Mouse (Mus musculus) liver, postnatal 0 days (tissue): ENCODE results near the gene Donson. TPM values are rescaled to one million over a fixed set of nuclear protein-coding genes. Genes with fewer than 3 reads are reported as not detected.

Experiments used
- ATAC-seq: fragments of 200-750 bp; cut with Nextera tagmentation; 2 replicates; pipeline ENCODE4 v1.8.0; 2017; ENCODE audit warnings: mild to moderate bottlenecking, moderate library complexity
- DNase-seq: peaks from one replicate; pipeline ENCODE4 v3.0.0-alpha.2; 2016
- H3K27ac ChIP-seq: fragments of 300-500 bp; sonication (generic); 2 replicates; pipeline ENCODE4 v1.5.1; 2014; ENCODE audit warnings: antibody characterized with exemption, moderate library complexity, mild to moderate bottlenecking, low read depth
- H3K27me3 ChIP-seq: fragments of 300-500 bp; sonication (generic); 2 replicates; pipeline ENCODE4 v1.6.1; 2014; ENCODE audit warnings: low read length, control low read depth, mixed read lengths; ENCODE audit not compliant: insufficient read depth
- H3K36me3 ChIP-seq: fragments of 300-500 bp; sonication (generic); replicated peaks from 2 replicates; pipeline ENCODE4 v1.6.1; 2014; ENCODE audit warnings: mild to moderate bottlenecking, control low read depth, low read length, moderate library complexity, mixed read lengths; ENCODE audit not compliant: insufficient read depth
- H3K4me1 ChIP-seq: fragments of 300-500 bp; sonication (generic); 2 replicates; pipeline ENCODE4 v1.6.1; 2014; ENCODE audit warnings: antibody characterized with exemption, mild to moderate bottlenecking, control low read depth; ENCODE audit not compliant: insufficient read depth
- H3K4me2 ChIP-seq: fragments of 300-500 bp; sonication (generic); 2 replicates; pipeline ENCODE4 v1.6.1; 2014; ENCODE audit warnings: low read depth, mild to moderate bottlenecking, low read length, moderate library complexity, mixed read lengths
- H3K4me3 ChIP-seq: fragments of 300-500 bp; sonication (generic); 2 replicates; pipeline ENCODE4 v1.5.1; 2014; ENCODE audit warnings: low read depth, low read length
- H3K9ac ChIP-seq: fragments of 300-500 bp; sonication (generic); replicated peaks from 2 replicates; pipeline ENCODE4 v1.6.1; 2014; ENCODE audit warnings: mild to moderate bottlenecking, moderate library complexity
- H3K9me3 ChIP-seq: fragments of 300-500 bp; sonication (generic); 2 replicates; pipeline ENCODE4 v1.6.1; 2016; ENCODE audit warnings: mild to moderate bottlenecking, control low read depth, low read length, mixed read lengths
- CTCF ChIP-seq: sonication (generic); IDR thresholded peaks from 2 replicates; pipeline ENCODE4 v1.5.1; 2016; ENCODE audit warnings: antibody characterized with exemption, low read depth
- EP300 ChIP-seq: IDR thresholded peaks from 2 replicates; pipeline ENCODE4 v1.6.1; 2016; ENCODE audit warnings: antibody characterized with exemption, low read depth, mild to moderate bottlenecking
- WGBS: fragments of 180-500 bp; shearing (Covaris S2); extraction: QIAGEN DNeasy Blood & Tissue Kit; methylation state at CpG from one replicate; pipeline ENCODE4 v1.1.7; 2014; ENCODE audit not compliant: insufficient replicate concordance; 5-methylcytosine and 5-hydroxymethylcytosine counted together
- polyA plus RNA-seq: library from polyadenylated mRNA; unstranded; fragments of >200 nt; fragmentation: Nextera tagmentation; extraction: Ambion mirVana; gene quantifications from 2 replicates; pipeline ENCODE4 v1.2.1, GENCODE M21; 2015

Gene Donson
- polyA plus RNA-seq, 1 experiment from 2014 or later, result 14.2 TPM

DNA sequence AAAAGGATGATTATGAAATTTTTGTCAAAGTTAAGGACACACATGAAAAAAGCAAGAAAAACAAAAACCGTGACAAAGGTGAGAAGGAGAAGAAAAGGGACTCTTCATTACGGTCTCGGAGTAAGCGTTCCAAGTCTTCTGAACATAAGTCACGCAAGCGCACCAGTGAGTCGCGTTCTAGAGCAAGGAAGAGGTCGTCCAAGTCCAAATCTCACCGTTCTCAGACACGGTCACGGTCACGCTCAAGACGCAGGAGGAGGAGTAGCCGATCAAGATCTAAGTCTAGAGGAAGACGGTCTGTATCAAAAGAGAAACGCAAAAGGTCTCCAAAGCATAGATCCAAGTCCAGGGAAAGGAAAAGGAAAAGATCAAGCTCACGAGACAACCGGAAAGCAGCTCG lies 28.8 kb downstream of the Donson start:
- DNase-seq, result no peak
- no peak overlapping the region for H3K9ac ChIP-seq
- H3K4me2 ChIP-seq, result no peak overlapping the region
- ATAC-seq, result no peak
- peaks cover 94% of the 10 kb centered on the region for H3K36me3 ChIP-seq
- no peak for TF ChIP-seq CTCF
- no peak for TF ChIP-seq EP300
- no peak overlapping the region for H3K27ac ChIP-seq
- whole genome bisulfite sequencing, result 95% methylated on average over 20 of the region's 20 CpGs
- no peaks in the 10 kb centered on the region for H3K4me1 ChIP-seq
- no peaks in the 10 kb centered on the region for H3K27me3 ChIP-seq
- H3K4me3 ChIP-seq, result no peak overlapping the region
- peaks cover 4% of the 10 kb centered on the region; the same call in 1 of the 2 replicates for H3K9me3 ChIP-seq

DNA sequence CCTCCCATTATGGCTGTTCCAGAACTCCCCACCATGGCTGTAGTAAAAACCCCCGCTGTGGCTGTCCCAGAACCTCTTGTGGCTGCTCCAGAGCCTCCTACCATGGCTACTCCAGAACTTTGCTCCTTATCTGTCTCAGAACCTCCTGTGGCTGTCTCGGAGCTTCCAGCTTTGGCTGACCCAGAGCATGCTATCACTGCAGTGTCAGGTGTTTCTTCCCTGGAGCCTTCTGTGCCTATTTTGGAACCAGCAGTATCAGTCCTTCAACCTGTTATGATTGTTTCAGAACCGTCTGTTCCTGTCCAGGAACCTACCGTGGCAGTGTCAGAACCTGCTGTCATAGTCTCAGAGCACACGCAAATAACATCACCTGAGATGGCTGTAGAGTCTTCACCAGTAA lies 30.1 kb downstream of the Donson start:
- no peak for DNase-seq
- peak; percentile 11; the same call in 1 of the 2 replicates for ATAC-seq
- Histone ChIP-seq H3K9me3 (peaks cover 4% of the 10 kb centered on the region; the same call in 1 of the 2 replicates), H3K36me3 (peaks cover 94% of the 10 kb centered on the region), H3K27ac (no peak overlapping the region), H3K27me3 (no peaks in the 10 kb centered on the region), H3K4me2 (no peak overlapping the region), H3K4me3 (no peak overlapping the region), H3K4me1 (no peaks in the 10 kb centered on the region), H3K9ac (no peak overlapping the region)
- TF ChIP-seq EP300 (no peak), CTCF (no peak)
- 92% methylated on average over 5 of the region's 5 CpGs for WGBS

DNA sequence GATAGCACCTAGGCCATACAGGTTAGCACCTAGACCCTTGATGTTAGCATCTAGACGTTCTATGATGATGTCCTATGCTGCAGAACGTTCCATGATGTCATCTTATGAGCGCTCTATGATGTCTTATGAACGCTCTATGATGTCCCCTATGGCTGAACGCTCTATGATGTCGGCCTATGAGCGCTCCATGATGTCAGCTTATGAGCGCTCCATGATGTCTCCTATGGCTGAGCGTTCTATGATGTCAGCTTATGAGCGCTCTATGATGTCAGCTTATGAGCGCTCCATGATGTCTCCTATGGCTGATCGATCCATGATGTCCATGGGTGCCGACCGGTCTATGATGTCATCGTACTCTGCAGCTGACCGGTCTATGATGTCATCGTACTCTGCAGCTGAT lies 31.3 kb downstream of the Donson start:
- no peak overlapping the region for H3K27ac ChIP-seq
- peaks cover 4% of the 10 kb centered on the region; the same call in 1 of the 2 replicates for H3K9me3 ChIP-seq
- WGBS, result 98% methylated on average over 17 of the region's 17 CpGs
- H3K4me2 ChIP-seq, result no peak overlapping the region
- peaks cover 91% of the 10 kb centered on the region for H3K36me3 ChIP-seq
- no peak overlapping the region for H3K4me3 ChIP-seq
- no peaks in the 10 kb centered on the region for H3K27me3 ChIP-seq
- H3K4me1 ChIP-seq, result no peaks in the 10 kb centered on the region
- H3K9ac ChIP-seq, result no peak overlapping the region
- DNase-seq (no peak), ATAC-seq (peak; percentile 32)
- TF ChIP-seq CTCF, result no peak

DNA sequence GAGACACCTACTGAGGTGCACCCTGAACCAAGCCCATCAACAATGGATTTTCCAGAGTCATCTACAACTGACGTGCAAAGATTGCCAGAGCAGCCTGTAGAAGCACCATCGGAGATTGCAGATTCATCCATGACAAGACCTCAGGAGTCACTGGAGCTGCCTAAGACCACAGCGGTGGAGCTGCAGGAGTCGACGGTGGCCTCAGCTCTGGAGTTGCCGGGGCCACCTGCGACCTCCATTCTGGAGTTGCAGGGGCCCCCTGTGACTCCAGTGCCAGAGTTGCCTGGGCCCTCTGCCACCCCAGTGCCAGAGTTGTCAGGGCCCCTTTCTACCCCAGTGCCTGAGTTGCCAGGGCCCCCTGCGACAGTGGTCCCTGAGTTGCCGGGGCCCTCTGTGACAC lies 33.3 kb downstream of the Donson start:
- ATAC-seq, result no peak
- H3K9ac ChIP-seq, result no peak overlapping the region
- no peak overlapping the region for H3K4me3 ChIP-seq
- peaks cover 4% of the 10 kb centered on the region; the same call in 1 of the 2 replicates for H3K9me3 ChIP-seq
- TF ChIP-seq EP300 (no peak), CTCF (no peak)
- WGBS, result 96% methylated on average over 9 of the region's 9 CpGs
- DNase-seq, result no peak
- no peak overlapping the region for H3K27ac ChIP-seq
- H3K27me3 ChIP-seq, result no peaks in the 10 kb centered on the region
- H3K4me1 ChIP-seq, result peaks cover 3% of the 10 kb centered on the region; the same call in 1 of the 2 replicates
- peaks cover 88% of the 10 kb centered on the region for H3K36me3 ChIP-seq
- no peak overlapping the region for H3K4me2 ChIP-seq

DNA sequence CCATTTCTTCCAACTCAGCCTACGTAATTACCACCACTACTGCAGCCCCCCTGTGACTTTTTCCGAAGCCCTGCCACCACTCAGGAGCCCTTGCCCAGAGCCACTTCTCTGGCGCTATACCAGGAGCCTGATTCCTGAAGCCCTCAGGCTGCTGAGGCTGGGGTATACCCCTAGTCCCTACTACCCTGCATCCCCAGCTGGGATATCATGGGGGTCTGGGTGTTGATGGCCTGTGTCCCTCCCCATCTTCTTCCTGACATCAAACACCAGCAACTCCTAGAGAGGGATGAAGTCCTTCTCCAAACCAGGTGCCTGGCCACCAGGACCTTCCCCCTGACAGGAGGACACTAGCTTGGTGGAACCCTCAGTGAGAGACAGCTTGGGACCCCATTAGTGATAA lies 36.4 kb downstream of the Donson start:
- Histone ChIP-seq H3K4me3 (no peak overlapping the region), H3K27me3 (no peaks in the 10 kb centered on the region), H3K36me3 (peaks cover 57% of the 10 kb centered on the region), H3K4me1 (peaks cover 12% of the 10 kb centered on the region), H3K4me2 (no peak overlapping the region), H3K9ac (no peak overlapping the region), H3K27ac (no peak overlapping the region), H3K9me3 (no peaks in the 10 kb centered on the region)
- 93% methylated on average over 3 of the region's 3 CpGs for WGBS
- ATAC-seq, result no peak
- TF ChIP-seq EP300 (no peak), CTCF (no peak)
- no peak for DNase-seq

DNA sequence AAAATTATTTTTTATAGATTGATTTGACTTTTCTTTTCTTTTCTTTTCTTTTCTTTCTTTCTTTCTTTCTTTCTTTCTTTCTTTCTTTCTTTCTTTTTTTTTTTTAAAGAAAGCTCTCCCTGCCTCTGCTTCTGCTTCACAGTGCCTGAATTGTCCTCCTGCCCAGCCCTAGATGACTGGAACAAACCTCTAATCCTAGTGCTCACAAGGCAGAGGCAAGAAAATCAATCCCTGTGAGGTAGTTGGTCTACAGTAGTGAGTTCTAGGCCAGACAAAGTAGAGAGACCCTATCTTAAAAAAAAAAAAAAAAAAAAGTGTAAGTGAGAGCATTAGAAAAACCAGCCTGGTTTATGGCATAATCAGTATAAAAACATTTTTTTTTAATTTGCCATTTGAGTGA lies 38.8 kb downstream of the Donson start:
- no peak for TF ChIP-seq EP300
- no peak for TF ChIP-seq CTCF
- H3K27ac ChIP-seq, result no peak overlapping the region
- no peak for DNase-seq
- no peaks in the 10 kb centered on the region for H3K27me3 ChIP-seq
- peaks cover 15% of the 10 kb centered on the region for H3K4me1 ChIP-seq
- H3K4me2 ChIP-seq, result peak overlapping the region; percentile 84
- H3K4me3 ChIP-seq, result 0 out of 2 replicates have a peak overlapping the region, but pooled peaks have one; percentile 7
- no peaks in the 10 kb centered on the region for H3K9me3 ChIP-seq
- H3K9ac ChIP-seq, result no peak overlapping the region
- ATAC-seq, result no peak
- H3K36me3 ChIP-seq, result peaks cover 34% of the 10 kb centered on the region

DNA sequence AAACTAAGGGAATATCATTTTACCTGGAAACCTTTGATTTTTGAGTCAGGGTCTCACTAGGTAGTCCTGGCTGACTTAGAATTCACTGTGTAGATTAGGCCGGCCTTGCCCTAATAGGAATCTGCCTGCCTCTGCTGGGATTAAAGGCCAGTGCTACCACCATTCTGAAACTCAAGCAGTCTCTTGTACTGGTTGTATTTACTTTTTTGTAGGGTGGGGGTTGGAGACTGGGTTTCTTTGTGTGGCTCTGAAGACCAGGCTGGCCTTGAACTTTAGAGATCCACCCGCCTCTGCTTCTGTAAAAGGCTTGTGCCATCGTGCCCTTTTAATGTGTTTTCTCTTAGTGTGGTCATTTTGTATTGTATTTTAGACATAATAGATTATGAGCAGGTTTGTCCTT lies 39.3 kb downstream of the Donson start:
- H3K27me3 ChIP-seq, result no peaks in the 10 kb centered on the region
- peak overlapping the region; percentile 84 for H3K4me2 ChIP-seq
- peak overlapping the region; percentile 71 for H3K4me3 ChIP-seq
- no peak for TF ChIP-seq EP300
- no peak for TF ChIP-seq CTCF
- H3K4me1 ChIP-seq, result peaks cover 16% of the 10 kb centered on the region
- no peak for ATAC-seq
- no peaks in the 10 kb centered on the region for H3K9me3 ChIP-seq
- WGBS, result 38% methylated on average over 3 of the region's 3 CpGs
- peaks cover 29% of the 10 kb centered on the region for H3K36me3 ChIP-seq
- peak overlapping the region; percentile 56 for H3K9ac ChIP-seq
- H3K27ac ChIP-seq, result 0 out of 2 replicates have a peak overlapping the region, but pooled peaks have one; percentile 24
- no peak for DNase-seq
